Mouse (Mus musculus) large intestine, adult 2 months (tissue): ENCODE data around the gene Slc51a. TPM values are rescaled to one million over a fixed set of nuclear protein-coding genes. Genes with fewer than 3 reads are reported as not detected.
A peak's percentile ranks its signal among the peaks of the same experiment; 100 is the strongest.

Source experiments
- DNase-seq: peaks from one replicate; pipeline ENCODE4 v3.0.0-alpha.2; 2012; ENCODE audit warnings: low read depth, low spot score
- WGBS: fragments of 180-500 bp; shearing (Covaris S2); methylation state at CpG from one replicate; pipeline ENCODE4 v1.1.7; 2018; 5-methylcytosine and 5-hydroxymethylcytosine counted together
- polyA plus RNA-seq: library from polyadenylated mRNA; depleted of rRNA; stranded (reverse); fragments of >200 nt; gene quantifications from 2 replicates; pipeline ENCODE4 v1.2.3, GENCODE M21; 2012; rRNA removed

The Slc51a gene
- 838 and 1,191 TPM in 2 replicates for polyA plus RNA-seq

DNA sequence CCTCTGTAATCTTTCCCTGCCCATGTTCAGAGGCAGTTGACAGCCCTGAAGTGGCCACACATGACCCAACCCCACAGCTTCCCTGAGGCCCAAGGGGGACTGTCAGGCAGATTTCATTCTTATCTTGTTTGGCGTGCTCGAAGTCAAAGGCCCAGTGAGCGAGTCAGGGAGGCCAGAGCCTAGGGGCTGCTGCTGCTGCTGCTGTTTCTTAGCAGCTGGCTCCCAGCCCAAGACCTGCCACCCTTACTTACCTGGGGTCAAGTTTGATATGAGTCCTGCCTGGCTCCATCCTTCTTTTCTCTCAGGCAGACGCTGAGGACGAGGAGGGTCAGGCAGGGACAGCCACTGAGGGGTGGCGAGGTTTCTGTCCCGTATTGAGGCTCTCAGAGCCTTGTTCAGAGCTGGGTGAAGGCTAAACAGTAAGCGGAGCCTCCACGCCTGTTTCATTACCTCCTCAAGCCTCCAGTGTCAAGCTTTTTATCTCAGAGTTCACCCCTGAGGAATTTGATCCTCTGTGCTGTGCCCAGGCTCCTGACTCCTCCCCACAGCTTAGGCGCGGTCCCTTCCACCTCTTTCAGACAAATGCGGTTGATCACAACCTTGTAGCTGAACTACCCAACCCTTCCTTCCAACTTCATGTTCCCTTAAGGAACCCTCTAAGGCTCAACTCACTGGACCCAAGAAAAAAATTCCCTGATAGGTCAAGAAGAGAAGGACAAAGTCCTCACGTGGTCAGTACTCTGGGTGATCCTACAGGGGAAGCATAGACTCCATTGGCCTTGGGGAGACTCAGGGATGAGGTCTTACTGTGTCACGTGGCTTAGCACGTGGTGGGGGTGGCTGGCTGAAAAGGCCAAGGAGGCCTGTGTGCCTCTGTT is at the start of gene Slc51a:
Gene Slc51a, minus strand, starts transcription at position 646 of the 878 bp plus-strand sequence.
- 31% methylated on average over 15 of the region's 15 CpGs for WGBS
- no peak for DNase-seq

DNA sequence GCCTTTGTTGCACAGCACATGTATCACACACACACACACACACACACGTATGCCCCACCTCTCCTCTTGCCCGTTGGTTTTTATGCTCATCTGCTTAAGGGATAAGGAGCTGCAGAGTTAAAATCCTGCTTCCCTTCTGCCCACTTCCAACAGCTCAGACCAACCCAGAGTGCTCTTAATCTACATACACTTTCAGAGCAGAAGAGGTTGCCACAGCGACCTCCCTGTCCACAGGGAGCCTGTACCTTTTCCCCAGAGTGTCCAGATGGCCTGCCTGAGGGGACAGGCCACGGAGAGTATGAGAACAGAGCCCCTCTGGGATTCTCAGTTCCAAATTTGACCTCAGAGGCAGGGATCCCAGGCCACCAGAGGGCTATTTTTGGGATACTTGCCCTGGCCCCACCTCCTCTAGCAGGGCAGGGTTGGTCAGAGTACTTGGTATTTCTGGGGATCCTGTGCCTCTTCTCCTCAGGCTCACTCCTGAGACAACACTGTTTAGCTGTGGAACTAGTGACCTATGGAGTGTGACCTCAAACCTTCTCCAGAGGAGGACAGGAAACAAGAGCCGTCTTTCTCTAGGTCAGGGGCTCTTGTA is 47.6 kb upstream of the Slc51a start:
- 70% methylated on average over 5 of the region's 5 CpGs for WGBS

DNA sequence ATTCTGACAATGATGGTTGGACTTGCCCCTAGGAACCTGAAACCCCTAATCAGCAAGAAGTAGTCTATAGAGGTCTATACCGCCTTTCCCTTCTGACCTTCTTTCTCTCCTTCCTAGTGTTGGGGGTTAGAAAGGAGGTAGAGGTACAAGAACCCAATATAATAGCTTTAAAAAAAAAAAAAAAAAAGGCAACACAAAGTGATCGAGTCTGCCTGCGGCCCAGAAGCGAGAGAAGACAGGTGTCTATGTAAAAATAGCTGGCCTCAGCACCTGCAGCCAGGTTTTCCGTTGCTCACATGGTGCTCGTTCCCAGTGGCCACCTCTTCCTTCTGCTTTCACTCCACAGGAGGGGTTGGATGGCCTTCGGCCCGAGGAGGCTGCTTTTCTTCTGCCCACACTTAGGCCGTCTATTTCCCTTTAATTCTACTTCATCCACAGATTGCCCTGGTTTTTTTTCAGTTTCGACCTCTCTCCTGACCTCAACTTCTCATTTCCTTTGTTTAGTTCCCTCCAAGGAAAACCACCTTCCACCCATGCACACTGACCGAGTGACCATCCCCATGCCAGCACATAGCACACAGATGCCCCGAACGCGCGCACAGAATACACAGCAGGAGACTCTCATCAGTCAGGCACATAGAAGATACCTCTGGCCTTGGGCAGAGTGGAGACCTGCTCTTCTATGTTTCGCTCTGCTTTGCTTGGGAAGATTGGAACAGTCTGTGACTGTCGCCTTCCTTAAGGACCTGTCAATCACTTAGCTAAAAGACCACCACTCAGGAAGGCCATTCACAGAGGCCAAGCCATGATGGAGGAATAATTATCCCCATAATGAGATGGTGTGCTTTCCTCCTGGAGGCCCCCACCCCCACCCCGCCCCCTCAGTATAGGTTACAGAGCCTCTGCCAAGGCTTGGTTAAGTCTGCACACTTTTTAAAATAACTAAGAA is 45.5 kb upstream of the Slc51a start:
- 85% methylated on average over 18 of the region's 18 CpGs for WGBS
- DNase-seq = no peak

More for the DNA sequence above, 47.6 kb upstream of the Slc51a start:
- DNase-seq = no peak

DNA sequence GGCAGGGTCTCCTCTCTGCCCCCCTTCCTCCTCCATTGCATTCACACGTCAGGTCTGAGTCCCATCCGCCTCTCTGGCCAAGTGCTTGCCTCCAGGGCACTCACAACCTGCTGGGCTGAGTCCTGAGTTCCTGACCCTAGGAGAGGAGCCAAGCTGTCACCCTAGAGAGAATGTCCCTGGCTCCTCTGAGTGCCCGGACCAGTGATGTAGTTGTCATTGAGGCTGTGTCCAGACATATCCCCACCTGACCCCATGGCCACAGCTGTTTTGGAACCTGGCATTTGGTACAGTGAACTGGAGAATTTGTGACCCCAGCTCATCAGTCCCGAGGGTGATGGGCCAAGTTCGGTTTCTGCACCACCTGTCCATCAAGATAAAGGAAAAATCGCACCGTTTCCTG is 39.2 kb upstream of the Slc51a start:
- DNase-seq = no peak
- WGBS = 60% methylated on average over 7 of the region's 7 CpGs

DNA sequence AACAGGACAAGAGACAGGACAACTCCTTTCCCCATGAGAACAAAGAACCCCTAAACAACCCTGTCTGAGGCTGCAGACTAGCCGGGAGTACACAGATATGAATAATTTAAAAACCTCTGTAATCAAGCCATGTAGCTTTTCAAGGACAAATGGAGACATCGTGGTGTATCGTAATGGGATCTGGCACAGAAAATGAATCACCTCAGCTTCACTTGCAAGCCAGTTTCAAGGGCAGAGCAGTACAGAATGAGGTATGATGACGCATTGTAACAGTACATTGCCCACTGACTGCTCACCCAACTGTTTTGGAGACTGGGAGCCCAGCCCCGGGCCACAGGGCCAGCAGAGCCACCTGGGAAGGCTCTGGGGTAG is 36.6 kb upstream of the Slc51a start:
- WGBS = 20% methylated on average over 5 of the region's 5 CpGs
- DNase-seq = no peak

DNA sequence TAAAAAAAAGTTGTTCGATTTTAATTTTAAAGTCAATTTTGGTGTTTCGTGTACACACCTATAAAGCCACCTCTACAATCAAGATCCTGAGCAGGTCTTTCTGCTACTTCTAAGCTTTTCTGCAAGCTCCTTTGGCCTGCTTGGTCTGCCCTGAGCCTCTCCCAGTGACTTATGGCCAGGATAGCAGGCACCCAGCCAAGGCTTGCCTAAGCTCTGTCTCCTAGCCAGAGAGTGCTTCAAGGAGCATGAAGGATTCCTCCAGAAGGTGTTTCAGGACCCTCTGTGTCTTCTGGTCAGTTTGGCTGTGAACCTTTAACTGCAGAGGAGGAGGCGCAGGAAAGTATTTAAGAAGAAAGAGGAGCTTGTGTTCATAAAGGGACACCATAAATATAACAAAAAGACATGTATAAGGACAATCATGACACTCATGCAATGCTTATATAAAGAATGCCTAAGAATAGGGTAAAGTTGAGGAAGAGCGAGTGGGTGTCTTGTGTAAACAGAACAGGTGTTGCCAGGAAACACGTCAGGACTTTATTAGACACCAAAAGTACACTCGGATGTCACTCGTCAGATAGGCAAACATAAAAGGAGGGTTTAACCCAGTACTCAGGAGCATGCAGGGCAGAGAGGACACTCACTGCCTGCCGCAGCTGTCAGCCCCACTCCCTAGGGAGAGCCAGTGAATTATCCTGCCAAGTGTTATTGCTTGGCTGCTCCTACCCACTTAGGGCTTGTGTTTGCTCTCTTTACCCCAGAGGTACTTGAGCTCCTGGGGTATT is 36.0 kb upstream of the Slc51a start:
- 17% methylated on average over 8 of the region's 8 CpGs for whole genome bisulfite sequencing
- DNase-seq = peak; percentile 76

DNA sequence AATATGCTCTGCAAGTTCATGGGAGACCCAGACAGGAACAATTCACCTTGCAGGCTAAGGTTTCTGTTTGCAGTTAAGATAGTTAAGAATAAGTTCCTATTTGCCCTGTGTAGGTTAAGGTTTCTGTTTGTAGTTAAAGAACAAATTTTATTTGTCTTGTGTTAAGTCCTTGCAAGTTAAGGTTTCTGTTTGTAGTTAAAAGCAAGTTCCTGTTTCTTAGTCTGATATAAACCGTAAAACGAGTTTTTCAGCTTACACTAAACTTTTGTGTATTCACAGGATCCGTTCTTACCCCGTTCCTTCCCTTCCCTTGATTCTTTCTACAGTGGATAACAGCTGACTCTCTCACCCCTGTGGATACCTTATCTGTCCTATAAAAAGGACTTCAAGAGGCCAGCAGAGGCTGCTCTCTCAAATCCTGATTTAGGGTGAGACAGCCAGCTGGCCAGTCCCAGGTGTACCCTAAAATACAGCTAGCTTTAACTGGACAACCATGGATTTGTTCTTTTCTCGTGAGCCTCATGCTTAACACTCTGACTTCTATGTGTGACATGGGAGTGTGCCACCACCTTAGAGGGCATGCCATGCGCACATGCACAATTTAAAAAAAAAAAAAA is 35.0 kb upstream of the Slc51a start:
- DNase-seq = no peak
- 30% methylated on average over 6 of the region's 6 CpGs for WGBS

DNA sequence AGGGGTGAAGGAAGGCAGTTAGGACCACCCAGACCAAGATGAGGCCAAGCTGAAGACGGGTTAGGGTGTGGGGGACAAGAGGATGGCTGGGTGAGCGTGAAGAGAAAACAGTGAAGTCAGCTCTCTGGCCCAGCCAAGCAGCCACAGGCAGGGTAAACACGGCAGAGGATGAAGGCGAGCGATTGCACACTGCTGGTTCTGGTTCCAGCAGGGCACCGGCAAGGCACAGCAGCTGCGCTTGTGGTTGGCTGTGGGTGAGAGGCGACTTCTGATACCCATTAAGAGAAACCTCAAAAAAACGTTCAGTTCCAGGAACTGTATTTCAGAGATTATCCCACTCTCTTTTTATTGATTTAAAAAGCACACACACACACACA is 32.7 kb upstream of the Slc51a start:
- DNase-seq = no peak
- 18% methylated on average over 9 of the region's 9 CpGs for WGBS

DNA sequence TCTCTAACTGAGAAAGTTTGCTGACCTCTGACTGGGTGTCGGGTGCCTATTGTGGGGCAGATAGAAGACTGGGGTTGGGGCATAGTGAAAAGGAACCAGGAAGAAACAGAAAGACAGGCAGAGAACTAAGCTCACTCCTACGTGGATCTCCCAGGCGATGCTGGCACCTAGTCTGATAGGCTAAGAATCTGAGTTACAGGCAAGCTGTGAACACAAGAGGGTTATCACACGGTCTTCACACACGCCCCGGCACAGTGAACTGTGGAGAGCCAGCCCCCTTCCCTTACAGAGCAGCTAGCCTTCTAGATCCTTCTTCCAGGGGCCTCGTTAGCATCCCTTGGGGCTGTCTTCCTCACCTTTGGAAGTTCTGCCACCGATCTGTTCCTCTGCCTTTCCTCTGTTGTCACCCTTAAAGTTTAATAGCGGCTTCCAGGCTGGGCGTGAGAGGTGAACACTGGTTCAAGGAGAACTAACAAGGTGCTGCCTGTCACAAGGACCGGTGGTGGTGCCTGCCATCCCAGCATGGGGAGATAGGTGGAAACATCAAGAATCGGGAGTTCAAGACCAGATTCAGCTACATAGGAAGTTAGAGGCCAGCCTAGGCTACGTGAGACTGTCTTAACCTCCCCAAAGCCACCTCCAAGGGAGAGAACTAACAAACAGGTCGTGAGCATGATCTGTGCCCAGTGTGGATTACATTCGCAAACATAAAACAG is 32.1 kb upstream of the Slc51a start:
- no peak for DNase-seq
- 66% methylated on average over 15 of the region's 15 CpGs for WGBS

DNA sequence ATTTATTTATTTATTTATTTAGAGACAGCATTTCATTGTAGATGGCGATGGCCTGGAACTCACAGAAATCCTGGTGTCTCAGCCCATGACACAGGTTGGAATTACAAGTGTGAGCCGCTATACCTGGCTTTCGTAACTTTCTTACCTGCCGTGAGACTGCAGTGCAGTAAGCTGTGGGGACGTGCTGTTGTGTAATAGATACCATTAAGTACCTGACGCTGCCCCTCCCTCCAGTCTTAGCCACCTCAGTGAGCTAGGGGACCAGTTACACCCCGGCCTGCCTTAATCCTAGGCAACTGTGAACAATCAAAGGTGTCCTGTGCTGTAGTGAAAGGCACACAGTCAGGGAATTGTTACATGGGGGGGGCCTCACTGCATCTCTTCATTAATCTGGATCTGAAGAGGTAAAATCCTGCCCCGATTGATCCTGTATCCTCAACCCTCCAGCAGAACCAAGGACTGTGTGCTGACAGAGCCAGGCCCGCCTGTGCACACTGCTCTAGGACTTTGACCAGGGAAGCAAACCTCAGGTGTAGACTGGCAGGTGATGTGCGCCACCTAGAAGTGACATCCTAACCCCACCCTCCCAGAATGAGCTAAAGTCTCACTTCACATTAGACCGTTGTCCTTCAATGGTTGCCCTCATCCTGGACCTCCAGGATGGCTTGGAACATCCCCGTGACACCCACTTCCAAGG is 30.3 kb upstream of the Slc51a start:
- no peak for DNase-seq
- WGBS = 51% methylated on average over 12 of the region's 12 CpGs

DNA sequence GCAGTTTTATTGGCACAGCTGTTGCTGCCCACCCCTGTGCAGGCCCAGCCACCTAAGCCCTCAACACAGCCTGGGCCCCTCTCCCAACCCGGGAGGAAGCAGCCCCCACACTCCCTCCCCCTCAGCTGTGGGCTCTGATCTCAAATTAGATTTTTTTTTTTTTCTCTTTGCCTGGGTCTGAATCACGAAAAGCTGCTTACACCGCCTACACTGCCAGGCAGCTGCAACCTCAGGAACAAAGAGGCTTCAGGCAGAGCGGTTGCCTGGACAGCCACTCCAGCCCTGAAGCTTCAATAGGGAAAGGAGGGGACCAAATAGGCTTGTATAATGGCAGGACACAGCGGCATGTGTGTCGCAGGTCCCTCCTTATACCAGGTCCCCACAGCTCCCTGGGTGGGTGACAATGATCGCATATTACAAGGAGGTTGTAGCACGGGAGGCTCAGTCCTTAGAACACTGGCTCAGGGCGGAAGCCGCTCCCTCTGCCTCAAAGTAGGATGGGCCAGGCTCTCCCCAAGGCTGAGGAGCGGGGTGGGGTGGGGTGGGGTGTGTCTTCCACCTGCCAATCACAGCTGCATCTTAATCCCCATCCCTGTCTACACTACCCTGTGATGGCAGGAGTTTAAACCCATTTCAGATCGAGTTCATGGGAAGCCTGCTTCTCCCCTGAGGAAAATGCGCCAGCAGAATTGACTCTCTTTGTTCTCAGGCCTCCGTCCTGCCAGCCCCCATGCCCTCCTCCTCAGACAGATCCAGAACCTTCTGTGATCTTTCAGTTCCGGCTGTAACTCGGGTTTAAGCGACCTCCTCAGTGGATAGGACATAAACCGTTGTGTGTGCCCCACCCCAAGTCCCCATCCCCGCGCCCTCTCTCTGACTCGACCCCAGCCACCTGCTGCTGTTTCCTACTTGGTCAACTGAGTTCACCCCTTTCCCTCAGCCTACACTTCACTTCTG is 28.6 kb upstream of the Slc51a start:
- DNase-seq = no peak
- 16% methylated on average over 21 of the region's 21 CpGs for WGBS

DNA sequence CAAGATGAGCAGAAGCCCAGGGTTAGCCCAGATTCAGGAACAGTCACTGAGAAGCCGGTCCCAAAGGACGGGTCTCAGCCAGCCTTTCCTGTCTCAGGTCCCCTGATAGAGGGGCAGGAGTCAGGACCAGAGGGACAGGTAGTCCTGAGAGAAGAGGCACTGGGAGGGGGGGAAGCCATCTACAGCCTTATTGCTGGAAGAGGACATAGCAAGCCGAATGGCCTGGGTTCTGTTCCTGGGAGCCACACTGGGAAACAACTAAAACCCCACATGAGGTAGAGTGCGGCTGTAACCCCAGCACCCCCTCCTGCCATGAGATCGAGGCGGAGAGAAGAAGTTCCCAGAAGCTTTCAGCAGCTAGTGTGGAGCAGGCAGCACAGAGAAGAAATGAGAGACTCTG is 26.3 kb upstream of the Slc51a start:
- no peak for DNase-seq
- 97% methylated on average over 6 of the region's 6 CpGs for WGBS

DNA sequence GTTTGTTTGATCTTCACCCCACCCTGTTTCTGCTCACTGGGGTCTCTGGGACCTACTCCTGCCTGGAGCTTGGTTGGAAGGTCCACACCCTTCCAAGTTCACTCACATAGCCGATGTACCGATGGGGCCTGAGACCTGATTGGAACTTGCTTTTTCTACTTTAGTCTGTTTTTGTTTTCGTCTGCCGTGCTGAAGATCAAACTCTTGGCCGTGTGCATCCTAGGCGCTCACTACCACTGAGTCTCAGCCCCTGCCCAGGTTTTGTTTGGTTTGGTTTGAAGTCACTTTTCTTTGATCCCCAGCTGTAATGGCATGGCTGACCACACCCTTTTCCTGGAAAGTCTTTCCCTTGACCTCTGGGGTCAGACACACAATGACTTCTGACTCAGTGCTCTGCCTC is 25.7 kb upstream of the Slc51a start:
- no peak for DNase-seq
- 91% methylated on average over 6 of the region's 6 CpGs for WGBS

DNA sequence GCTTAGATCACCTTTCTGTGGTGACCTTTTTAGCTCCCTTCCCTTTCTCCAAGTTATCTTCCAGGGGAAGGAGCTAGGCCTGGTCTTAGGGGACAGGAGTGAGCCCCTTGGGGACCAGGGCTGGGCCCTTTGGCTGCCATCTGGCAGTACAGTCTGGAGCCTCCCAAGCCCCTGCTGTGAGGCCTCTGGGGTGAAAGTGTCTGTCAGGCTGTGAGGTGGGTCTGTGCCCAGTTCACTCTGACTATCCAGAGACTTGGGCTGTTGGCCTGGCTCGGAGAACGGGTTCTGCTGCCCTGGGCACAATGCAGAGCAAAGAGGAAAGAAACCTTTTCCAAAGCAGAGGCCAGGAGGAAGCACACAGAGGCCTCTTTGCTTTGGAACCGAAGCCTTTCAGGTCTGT is 25.2 kb upstream of the Slc51a start:
- no peak for DNase-seq
- 74% methylated on average over 3 of the region's 3 CpGs for WGBS

DNA sequence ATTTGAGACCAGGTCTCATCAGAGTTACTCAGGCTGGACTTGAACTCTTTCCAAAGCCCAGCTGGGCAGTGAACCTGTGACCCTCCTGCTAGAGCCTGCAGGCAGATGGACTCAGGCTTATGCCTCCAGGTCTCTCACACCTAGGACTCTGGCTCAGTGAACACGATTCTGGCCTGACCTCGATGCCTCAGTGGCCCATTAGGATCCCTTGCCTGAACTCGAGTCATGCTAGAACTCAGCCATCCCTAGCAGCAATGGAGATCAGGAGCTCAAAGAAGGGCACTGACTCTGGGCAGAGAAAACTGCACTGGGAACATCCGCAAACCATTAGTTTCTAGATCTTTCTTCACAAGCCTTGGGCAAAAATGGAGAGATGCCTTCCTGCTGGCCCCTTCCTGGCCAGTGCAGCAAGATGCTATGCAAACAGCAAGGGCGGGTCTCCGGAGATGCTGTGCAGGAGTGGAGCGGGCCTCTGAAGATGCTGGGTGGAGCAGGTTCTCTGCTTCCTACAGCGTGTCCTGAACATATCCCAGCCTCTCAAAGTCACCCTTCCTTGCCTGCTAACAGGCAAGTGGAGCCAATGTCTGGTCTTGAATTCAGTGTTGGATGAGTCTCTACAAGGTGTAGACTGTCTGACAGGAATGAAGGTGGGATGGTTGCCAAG is 24.3 kb upstream of the Slc51a start:
- WGBS = 76% methylated on average over 8 of the region's 8 CpGs
- no peak for DNase-seq

DNA sequence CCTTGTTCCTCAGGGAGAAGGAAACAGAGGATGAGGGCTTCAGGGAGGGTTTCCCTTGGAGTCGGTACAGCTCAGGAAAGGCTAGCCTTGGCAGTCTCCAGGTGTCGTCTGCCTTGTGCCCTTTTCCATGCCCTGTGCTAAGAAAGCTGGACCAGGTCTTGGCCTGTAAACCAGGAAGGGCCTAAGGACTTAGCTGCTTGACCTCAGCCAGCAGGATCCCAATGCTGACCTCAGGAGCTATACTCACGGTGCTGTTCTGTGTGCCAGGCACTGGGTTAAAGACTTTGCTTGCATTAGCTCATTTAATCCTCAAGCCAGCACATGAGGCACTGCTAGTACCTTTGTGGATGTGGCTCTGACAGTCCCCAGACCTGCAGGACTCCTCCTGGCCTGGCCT is 23.7 kb upstream of the Slc51a start:
- 70% methylated on average over 3 of the region's 3 CpGs for WGBS
- no peak for DNase-seq
